In genomic region chr9:27796535-27796934, GRCm38 (mm10) we compare ENCODE assay signal across 18 mouse cellular contexts. TPM values are rescaled to one million over a fixed set of nuclear protein-coding genes. Genes with fewer than 3 reads are reported as not detected.
"Had no signal": no experiment of that assay in that cellular context is flagged by ENCODE, and none has a peak within 500 bp of the region (broad histone marks: within the 10 kb centered on the region; RNA-seq: fewer than 3 reads in every experiment).

No protein-coding gene starts in this region.

- H3K36me3 ChIP-seq: limb, embryonic 15.5 days; liver, embryonic 12.5 days; midbrain, embryonic 10.5 days; midbrain, embryonic 12.5 days; neural tube, embryonic 12.5 days; stomach, embryonic 15.5 days had no signal

- H3K4me1 ChIP-seq: liver, embryonic 12.5 days had no signal

- H3K9me3 ChIP-seq: limb, embryonic 15.5 days; midbrain, embryonic 10.5 days; midbrain, embryonic 12.5 days; neural tube, embryonic 12.5 days; stomach, embryonic 15.5 days had no signal

- H3K27ac ChIP-seq: limb, embryonic 15.5 days; liver, embryonic 12.5 days; liver, embryonic 14.5 days; macrophage; midbrain, embryonic 10.5 days; midbrain, embryonic 12.5 days; neural tube, embryonic 12.5 days; stomach, embryonic 15.5 days; stomach, postnatal 0 days had no signal

- H3K4me3 ChIP-seq: limb, embryonic 15.5 days; liver, embryonic 12.5 days; midbrain, embryonic 10.5 days; midbrain, embryonic 12.5 days; neural tube, embryonic 12.5 days; stomach, embryonic 15.5 days had no signal

- ATAC-seq: liver, embryonic 12.5 days; midbrain, embryonic 16.5 days had no signal

- DNase-seq: midbrain, embryonic 14.5 days; right cerebral cortex, postnatal 14 days; thymus, adult 2 months; thymus, postnatal 25 days; thymus, postnatal 4 days had no signal

- H3K9ac ChIP-seq: limb, embryonic 15.5 days; liver, embryonic 12.5 days; liver, embryonic 14.5 days; midbrain, embryonic 12.5 days; neural tube, embryonic 12.5 days; stomach, embryonic 15.5 days had no signal

- H3K4me2 ChIP-seq: limb, embryonic 15.5 days; liver, embryonic 12.5 days; midbrain, embryonic 12.5 days; neural tube, embryonic 12.5 days; stomach, embryonic 15.5 days had no signal

RNA-seq across cellular contexts. Expression of gene Opcml, which starts 6.0 kb away (rescaled TPM):
- total RNA-seq: megakaryocyte progenitor cell, adult 5-6 weeks; megakaryocyte-erythroid progenitor cell, adult 5-6 weeks had no signal
- polyA plus RNA-seq: liver, adult 2 months; macrophage had no signal
